18 mouse cellular contexts compared by ENCODE assay signal in the genomic region with DNA sequence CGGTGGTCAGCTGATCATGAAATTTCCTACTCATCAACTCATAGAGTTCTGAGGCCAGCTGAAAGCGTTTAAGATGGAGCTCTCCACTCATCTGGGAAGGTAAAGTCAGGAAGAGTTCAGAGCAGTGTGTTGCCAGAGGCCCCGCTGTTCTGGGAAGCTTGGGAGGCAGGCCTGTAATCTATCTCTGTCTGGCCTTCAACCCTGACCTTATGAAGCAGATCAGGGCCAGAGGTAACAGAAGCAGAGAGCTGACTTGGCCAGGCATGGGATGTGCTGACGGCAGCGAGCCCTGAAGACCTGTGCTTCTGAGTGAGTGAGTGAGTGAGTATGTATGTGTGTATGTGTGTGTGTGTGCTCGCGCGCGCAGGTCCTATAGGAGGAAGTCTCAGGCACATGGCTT.
DNase-seq lines count a peak whose midpoint lies in the region; ATAC-seq and TF ChIP-seq lines count a peak whose summit lies in the region.
"Had no signal": no experiment of that assay in that cellular context is flagged by ENCODE, and none has a peak within 500 bp of the region (broad histone marks: within the 10 kb centered on the region; RNA-seq: fewer than 3 reads in every experiment).

No protein-coding gene starts in this region.

- no peak overlapping the region for H3K9ac ChIP-seq in kidney, postnatal 0 days (ENCODE audit: low read depth, low read length)
- no peak overlapping the region for H3K9ac ChIP-seq in forebrain, embryonic 12.5 days
- H3K9ac ChIP-seq: hindbrain, embryonic 14.5 days; limb, embryonic 15.5 days had no signal

- no peak overlapping the region for H3K4me2 ChIP-seq in kidney, postnatal 0 days (ENCODE audit: low read length)
- no peak overlapping the region for H3K4me2 ChIP-seq in forebrain, embryonic 12.5 days
- H3K4me2 ChIP-seq: hindbrain, embryonic 14.5 days; limb, embryonic 15.5 days; midbrain, embryonic 11.5 days had no signal

- peak; percentile 37 for DNase-seq in adrenal gland, postnatal 14 days
- DNase-seq in adrenal gland, postnatal 10 days, result no peak
- peak; percentile 28 for DNase-seq in kidney, postnatal 0 days (ENCODE audit: low spot score)
- no peak for DNase-seq in kidney, postnatal 25 days
- DNase-seq in embryo, embryonic 9.5 days (ENCODE audit: extremely low spot score), result peak; percentile 19
- peak; percentile 88 for DNase-seq in skeletal muscle tissue, adult 2 months (ENCODE audit: low read depth, low spot score)
- DNase-seq in spleen, postnatal 4 days (ENCODE audit: low spot score in 2 of 2), result no peak
- DNase-seq: cerebellum, adult 18-20 months; heart, adult 2 months; lung, adult 18-20 months; lung, postnatal 4 days; retina, postnatal 1 day had no signal

- WGBS in kidney, postnatal 0 days, result 45% methylated on average over 9 of the region's 9 CpGs
- WGBS in forebrain, embryonic 12.5 days, result 80% methylated on average over 9 of the region's 9 CpGs

- H3K9me3 ChIP-seq in kidney, postnatal 0 days (replicated peaks; ENCODE audit: low read length), result no peaks in the 10 kb centered on the region
- H3K9me3 ChIP-seq in forebrain, embryonic 12.5 days, result no peaks in the 10 kb centered on the region
- H3K9me3 ChIP-seq: limb, embryonic 15.5 days had no signal

- H3K36me3 ChIP-seq in kidney, postnatal 0 days (ENCODE audit: insufficient read depth, low read length), result no peaks in the 10 kb centered on the region
- H3K36me3 ChIP-seq in forebrain, embryonic 12.5 days (replicated peaks), result no peaks in the 10 kb centered on the region
- H3K36me3 ChIP-seq: limb, embryonic 15.5 days had no signal

- no peak overlapping the region for H3K27ac ChIP-seq in kidney, postnatal 0 days
- no peak overlapping the region for H3K27ac ChIP-seq in forebrain, embryonic 12.5 days
- H3K27ac ChIP-seq: heart, adult 2 months; hindbrain, embryonic 14.5 days; limb, embryonic 15.5 days had no signal

- H3K4me1 ChIP-seq in kidney, postnatal 0 days (replicated peaks; ENCODE audit: insufficient read depth, low read length), result no peaks in the 10 kb centered on the region
- no peaks in the 10 kb centered on the region for H3K4me1 ChIP-seq in forebrain, embryonic 12.5 days
- H3K4me1 ChIP-seq: limb, embryonic 15.5 days had no signal

- ATAC-seq in kidney, postnatal 0 days (replicated peaks; ENCODE audit: low FRiP score, low read depth), result 0 out of 2 replicates have a peak, but pooled peaks have one; percentile 36
- ATAC-seq in forebrain, embryonic 12.5 days (ENCODE audit: low FRiP score), result no peak
- ATAC-seq: forebrain, embryonic 14.5 days; intestine, embryonic 16.5 days had no signal

- no peaks in the 10 kb centered on the region for H3K27me3 ChIP-seq in kidney, postnatal 0 days (ENCODE audit: insufficient read depth, low read length)
- no peaks in the 10 kb centered on the region for H3K27me3 ChIP-seq in forebrain, embryonic 12.5 days
- H3K27me3 ChIP-seq: limb, embryonic 15.5 days had no signal

- no peak for TF ChIP-seq CTCF in kidney, postnatal 0 days (IDR thresholded peaks at IDR 0.05; ENCODE audit: low read depth)

- H3K4me3 ChIP-seq in kidney, postnatal 0 days (replicated peaks; ENCODE audit: low read depth, low read length), result no peak overlapping the region
- no peak overlapping the region for H3K4me3 ChIP-seq in forebrain, embryonic 12.5 days (replicated peaks)
- H3K4me3 ChIP-seq: heart, adult 2 months; limb, embryonic 15.5 days had no signal

Comparison
In these comparisons a context has a peak if more than half of its experiments do, and no peak if none do; other contexts are left out.
1. DNase-seq: peak in adrenal gland, postnatal 14 days (single experiment), kidney, postnatal 0 days (single experiment), embryo, embryonic 9.5 days (single experiment) and skeletal muscle tissue, adult 2 months (single experiment); none in adrenal gland, postnatal 10 days (single experiment), kidney, postnatal 25 days (0 of 2) and spleen, postnatal 4 days (0 of 2).